Comparison of ENCODE assay signal across 9 mouse cellular contexts in the genomic region with DNA sequence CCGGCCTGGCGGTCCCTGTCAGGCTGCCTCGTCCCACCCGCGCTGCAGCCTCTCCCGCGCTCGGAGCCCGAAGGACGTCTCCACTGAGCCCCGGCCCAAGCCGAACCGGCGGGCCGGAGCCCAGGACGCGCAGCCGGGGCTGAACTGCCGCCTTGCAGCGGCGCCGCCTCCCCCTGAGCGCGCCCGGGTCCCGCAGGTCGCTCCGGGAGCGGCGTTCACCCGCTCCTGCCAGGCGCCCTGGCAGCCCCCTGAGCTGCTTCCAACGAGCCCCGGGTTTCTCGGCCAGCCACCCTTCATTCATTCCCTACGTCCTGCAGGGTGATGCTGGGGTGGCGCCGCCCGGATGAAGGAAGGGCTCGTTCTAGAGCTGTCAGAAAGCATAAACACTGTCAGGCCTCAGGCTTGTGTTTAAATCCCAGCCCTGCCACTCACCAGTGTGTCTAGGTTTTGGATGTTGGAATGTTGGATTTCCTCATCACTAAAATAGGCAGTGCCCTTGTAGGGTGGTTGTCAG. TPM values are rescaled to one million over a fixed set of nuclear protein-coding genes. Genes with fewer than 3 reads are reported as not detected.
DNase-seq lines count a peak whose midpoint lies in the region; ATAC-seq and TF ChIP-seq lines count a peak whose summit lies in the region.
"Had no signal": no experiment of that assay in that cellular context is flagged by ENCODE, and none has a peak within 500 bp of the region (broad histone marks: within the 10 kb centered on the region; RNA-seq: fewer than 3 reads in every experiment).

No protein-coding gene starts in this region.

- no peak for TF ChIP-seq CTCF in liver, embryonic 14.5 days (IDR thresholded peaks at IDR 0.05; ENCODE audit: low read depth)

- peak overlapping the region; percentile 96 for H3K4me3 ChIP-seq in kidney, embryonic 15.5 days (replicated peaks)
- peak overlapping the region; percentile 97 for H3K4me3 ChIP-seq in forebrain, embryonic 12.5 days (replicated peaks)
- peak overlapping the region; percentile 70 to 76 for H3K4me3 ChIP-seq in liver, embryonic 14.5 days (ENCODE audit: insufficient read depth in 1 of 2, low read depth in 2 of 2, low read length in 2 of 2)
- peak overlapping the region; percentile 95 for H3K4me3 ChIP-seq in stomach, embryonic 14.5 days (ENCODE audit: low read depth, low read length)

- H3K4me1 ChIP-seq in kidney, embryonic 15.5 days = peaks cover 18% of the 10 kb centered on the region
- H3K4me1 ChIP-seq in forebrain, embryonic 12.5 days = peaks cover 18% of the 10 kb centered on the region
- H3K4me1 ChIP-seq in liver, embryonic 14.5 days (replicated peaks; ENCODE audit: control insufficient read depth in 2 of 2, insufficient read depth in 2 of 2, low read length in 1 of 2) = peaks cover 10 to 25% of the 10 kb centered on the region in 2 experiments
- H3K4me1 ChIP-seq in stomach, embryonic 14.5 days (ENCODE audit: control insufficient read depth, insufficient read depth, low read length) = peaks cover 12% of the 10 kb centered on the region; the same call in 1 of the 2 replicates

- H3K9ac ChIP-seq in kidney, embryonic 15.5 days = peak overlapping the region; percentile 98
- H3K9ac ChIP-seq in forebrain, embryonic 12.5 days = peak overlapping the region; percentile 95
- H3K9ac ChIP-seq in liver, embryonic 14.5 days (replicated peaks) = peak overlapping the region; percentile 76
- H3K9ac ChIP-seq in stomach, embryonic 14.5 days (replicated peaks; ENCODE audit: low read depth, low read length) = peak overlapping the region; percentile 88

- ATAC-seq in kidney, embryonic 15.5 days (replicated peaks; ENCODE audit: low FRiP score) = no peak; the same call in 1 of the 2 replicates
- ATAC-seq in forebrain, embryonic 12.5 days (ENCODE audit: low FRiP score) = no peak; the same call in 1 of the 2 replicates
- ATAC-seq in liver, embryonic 14.5 days (ENCODE audit: insufficient read depth) = no peak
- no peak for ATAC-seq in stomach, embryonic 14.5 days (ENCODE audit: insufficient number of reproducible peaks, insufficient read depth, low FRiP score, low read depth)

- peak overlapping the region; percentile 88 for H3K27ac ChIP-seq in kidney, embryonic 15.5 days
- H3K27ac ChIP-seq in forebrain, embryonic 12.5 days = peak overlapping the region; percentile 81
- H3K27ac ChIP-seq in liver, embryonic 14.5 days = peak overlapping the region; percentile 10; the same call in 1 of the 2 replicates
- H3K27ac ChIP-seq in stomach, embryonic 14.5 days (ENCODE audit: low read length) = peak overlapping the region; percentile 66; the same call in 1 of the 2 replicates

- H3K9me3 ChIP-seq in kidney, embryonic 15.5 days (replicated peaks) = no peaks in the 10 kb centered on the region
- no peaks in the 10 kb centered on the region for H3K9me3 ChIP-seq in forebrain, embryonic 12.5 days
- no peaks in the 10 kb centered on the region for H3K9me3 ChIP-seq in liver, embryonic 14.5 days (ENCODE audit: control insufficient read depth, low read length)
- H3K9me3 ChIP-seq in stomach, embryonic 14.5 days (ENCODE audit: control insufficient read depth, low read depth, low read length) = no peaks in the 10 kb centered on the region

- H3K36me3 ChIP-seq in kidney, embryonic 15.5 days = peaks cover 6% of the 10 kb centered on the region
- H3K36me3 ChIP-seq in forebrain, embryonic 12.5 days (replicated peaks) = peaks cover 5% of the 10 kb centered on the region
- no peaks in the 10 kb centered on the region for H3K36me3 ChIP-seq in liver, embryonic 14.5 days (replicated peaks; ENCODE audit: control insufficient read depth, insufficient read depth, low read depth)
- peaks cover 2% of the 10 kb centered on the region for H3K36me3 ChIP-seq in stomach, embryonic 14.5 days (ENCODE audit: control insufficient read depth, insufficient read depth, low read length)

- no peaks in the 10 kb centered on the region for H3K27me3 ChIP-seq in kidney, embryonic 15.5 days
- no peaks in the 10 kb centered on the region for H3K27me3 ChIP-seq in forebrain, embryonic 12.5 days
- no peaks in the 10 kb centered on the region for H3K27me3 ChIP-seq in liver, embryonic 14.5 days (ENCODE audit: control insufficient read depth, insufficient read depth, low read length)
- no peaks in the 10 kb centered on the region for H3K27me3 ChIP-seq in stomach, embryonic 14.5 days (ENCODE audit: control insufficient read depth, insufficient read depth, low read length)

- TF ChIP-seq EP300 in liver, embryonic 14.5 days (IDR thresholded peaks at IDR 0.05; ENCODE audit: low read depth) = no peak

- 0% methylated on average over 40 of the region's 40 CpGs for WGBS in kidney, embryonic 15.5 days
- under 1% methylated on average over 35 of the region's 40 CpGs for WGBS in forebrain, embryonic 12.5 days
- under 1% methylated on average over 40 of the region's 40 CpGs for WGBS in liver, embryonic 14.5 days (ENCODE audit: insufficient replicate concordance)
- 0% methylated on average over 40 of the region's 40 CpGs for WGBS in stomach, embryonic 14.5 days

- DNase-seq in kidney, postnatal 14 days = no peak
- DNase-seq in NIH3T3 (ENCODE audit: low read depth) = peak; percentile 48
- DNase-seq in liver, embryonic 14.5 days (ENCODE audit: low read depth in 3 of 3, low spot score in 3 of 3) = no peak
- no peak for DNase-seq in layer of hippocampus, postnatal 10 days (ENCODE audit: low spot score in 2 of 2)
- no peak for DNase-seq in gastrocnemius, postnatal 14 days

- H3K4me2 ChIP-seq in kidney, embryonic 15.5 days = peak overlapping the region; percentile 81
- peak overlapping the region; percentile 85 for H3K4me2 ChIP-seq in forebrain, embryonic 12.5 days
- H3K4me2 ChIP-seq in liver, embryonic 14.5 days (ENCODE audit: low read depth) = peak overlapping the region; percentile 92
- peak overlapping the region; percentile 73 for H3K4me2 ChIP-seq in stomach, embryonic 14.5 days (replicated peaks; ENCODE audit: low read depth, low read length)

- intact Hi-C loops in gastrocnemius, postnatal 14 days (cut with DNase I; ENCODE audit: low total_unique reads) = no loop called here

RNA-seq across cellular contexts. Expression of gene Vps4a, which starts 0.6 kb away (rescaled TPM):
- 65.9 and 70.0 TPM in 2 replicates for polyA plus RNA-seq in kidney, embryonic 15.5 days (2015; fragmentation: Nextera tagmentation; extraction: Ambion mirVana)
- polyA plus RNA-seq in forebrain, embryonic 12.5 days (2016; fragmentation: Nextera tagmentation; extraction: Ambion mirVana) = 96.7 and 96.9 TPM in 2 replicates
- polyA plus RNA-seq in liver, embryonic 14.5 days (2012; rRNA removed) = 9.0 and 12.1 TPM in 2 replicates
- polyA plus RNA-seq in liver, embryonic 14.5 days (2014; fragmentation: Nextera tagmentation; extraction: Ambion mirVana) = 22.8 and 22.9 TPM in 2 replicates
- polyA plus RNA-seq in stomach, embryonic 14.5 days (2014; fragmentation: Nextera tagmentation; extraction: Ambion mirVana) = 66.3 and 69.7 TPM in 2 replicates
- total RNA-seq in layer of hippocampus, postnatal 10 days (2021) = 100 to 1,000 TPM; 108 to 119 TPM
- 10 to 100 TPM; 50.6 to 51.1 TPM for total RNA-seq in gastrocnemius, postnatal 14 days (2021)

RNA-seq across cellular contexts. Expression of gene Pdf, which starts 16.8 kb away (rescaled TPM):
- polyA plus RNA-seq in kidney, embryonic 15.5 days (2015; fragmentation: Nextera tagmentation; extraction: Ambion mirVana) = 57.8 and 60.5 TPM in 2 replicates
- polyA plus RNA-seq in forebrain, embryonic 12.5 days (2016; fragmentation: Nextera tagmentation; extraction: Ambion mirVana) = 35.7 and 39.9 TPM in 2 replicates
- 9.9 and 11.8 TPM in 2 replicates for polyA plus RNA-seq in liver, embryonic 14.5 days (2012; rRNA removed)
- 8.4 and 9.9 TPM in 2 replicates for polyA plus RNA-seq in liver, embryonic 14.5 days (2014; fragmentation: Nextera tagmentation; extraction: Ambion mirVana)
- 38.8 and 40.4 TPM in 2 replicates for polyA plus RNA-seq in stomach, embryonic 14.5 days (2014; fragmentation: Nextera tagmentation; extraction: Ambion mirVana)
- 10 to 100 TPM; 23.6 to 27.6 TPM for total RNA-seq in layer of hippocampus, postnatal 10 days (2021)
- 10 to 100 TPM; 35.3 to 36.0 TPM for total RNA-seq in gastrocnemius, postnatal 14 days (2021)

RNA-seq across cellular contexts. Expression of gene Cog8, which starts 24.9 kb away (rescaled TPM):
- 38.2 and 40.1 TPM in 2 replicates for polyA plus RNA-seq in kidney, embryonic 15.5 days (2015; fragmentation: Nextera tagmentation; extraction: Ambion mirVana)
- polyA plus RNA-seq in forebrain, embryonic 12.5 days (2016; fragmentation: Nextera tagmentation; extraction: Ambion mirVana) = 41.7 and 43.3 TPM in 2 replicates
- 12.2 and 14.8 TPM in 2 replicates for polyA plus RNA-seq in liver, embryonic 14.5 days (2012; rRNA removed)
- polyA plus RNA-seq in liver, embryonic 14.5 days (2014; fragmentation: Nextera tagmentation; extraction: Ambion mirVana) = 16.8 and 18.6 TPM in 2 replicates
- 31.9 and 36.5 TPM in 2 replicates for polyA plus RNA-seq in stomach, embryonic 14.5 days (2014; fragmentation: Nextera tagmentation; extraction: Ambion mirVana)
- total RNA-seq in layer of hippocampus, postnatal 10 days (2021) = 10 to 100 TPM; 24.9 to 27.8 TPM
- total RNA-seq in gastrocnemius, postnatal 14 days (2021) = 10 to 100 TPM; 16.9 to 17.7 TPM

RNA-seq across cellular contexts. Expression of gene Nip7, which starts 25.0 kb away (rescaled TPM):
- 92.7 and 97.7 TPM in 2 replicates for polyA plus RNA-seq in kidney, embryonic 15.5 days (2015; fragmentation: Nextera tagmentation; extraction: Ambion mirVana)
- 92.7 and 99.0 TPM in 2 replicates for polyA plus RNA-seq in forebrain, embryonic 12.5 days (2016; fragmentation: Nextera tagmentation; extraction: Ambion mirVana)
- polyA plus RNA-seq in liver, embryonic 14.5 days (2012; rRNA removed) = 8.6 and 28.8 TPM in 2 replicates
- 48.5 and 55.8 TPM in 2 replicates for polyA plus RNA-seq in liver, embryonic 14.5 days (2014; fragmentation: Nextera tagmentation; extraction: Ambion mirVana)
- polyA plus RNA-seq in stomach, embryonic 14.5 days (2014; fragmentation: Nextera tagmentation; extraction: Ambion mirVana) = 83.9 and 93.6 TPM in 2 replicates
- 10 to 100 TPM; 57.3 to 66.3 TPM for total RNA-seq in layer of hippocampus, postnatal 10 days (2021)
- total RNA-seq in gastrocnemius, postnatal 14 days (2021) = 10 to 100 TPM; 18.3 to 24.7 TPM

RNA-seq across cellular contexts. Expression of gene Tmed6, which starts 33.8 kb away (rescaled TPM):
- 23.2 and 23.8 TPM in 2 replicates for polyA plus RNA-seq in kidney, embryonic 15.5 days (2015; fragmentation: Nextera tagmentation; extraction: Ambion mirVana)
- polyA plus RNA-seq in forebrain, embryonic 12.5 days (2016; fragmentation: Nextera tagmentation; extraction: Ambion mirVana) = not detected in 2 replicates
- polyA plus RNA-seq in liver, embryonic 14.5 days (2012; rRNA removed) = 1.0 and 1.5 TPM in 2 replicates
- polyA plus RNA-seq in liver, embryonic 14.5 days (2014; fragmentation: Nextera tagmentation; extraction: Ambion mirVana) = 3.7 and 3.8 TPM in 2 replicates
- polyA plus RNA-seq in stomach, embryonic 14.5 days (2014; fragmentation: Nextera tagmentation; extraction: Ambion mirVana) = 12.6 and 22.5 TPM in 2 replicates
- total RNA-seq in layer of hippocampus, postnatal 10 days (2021) = not detected
- not detected for total RNA-seq in gastrocnemius, postnatal 14 days (2021)
- total RNA-seq: common myeloid progenitor, adult 5-6 weeks had no signal

Comparison
In these comparisons a context has a peak if more than half of its experiments do, and no peak if none do; other contexts are left out.
1. H3K27ac ChIP-seq: peak in every context shown above with its lines; median percentile 88 in kidney, embryonic 15.5 days; 81 in forebrain, embryonic 12.5 days; 66 in stomach, embryonic 14.5 days; 10 in liver, embryonic 14.5 days.